Mouse (Mus musculus) brain, embryonic 14.5 days (tissue): ENCODE measurements around the gene Bmpr1b. TPM values are rescaled to one million over a fixed set of nuclear protein-coding genes. Genes with fewer than 3 reads are reported as not detected.

Experiments used
- DNase-seq: peaks from one replicate; pipeline ENCODE4 v3.0.0-alpha.2; 2011; ENCODE audit warnings: low read depth
- CTCF ChIP-seq: fragments of 200-500 bp; IDR thresholded peaks from 2 replicates; pipeline ENCODE4 v1.5.1; 2012; ENCODE audit warnings: inconsistent platforms, mild to moderate bottlenecking, moderate library complexity, borderline replicate concordance; ENCODE audit not compliant: insufficient read depth, insufficient read length; ENCODE audit errors: extremely low read depth
- POLR2A ChIP-seq: fragments of 200-500 bp; IDR thresholded peaks from 2 replicates; pipeline ENCODE4 v1.6.1; 2012; ENCODE audit warnings: mild to moderate bottlenecking, inconsistent platforms, borderline replicate concordance; ENCODE audit not compliant: poor library complexity, insufficient read depth, insufficient read length, severe bottlenecking; ENCODE audit errors: extremely low read depth
- polyA plus RNA-seq: library from polyadenylated mRNA; depleted of rRNA; stranded (reverse); fragments of >200 nt; gene quantifications from 2 replicates; pipeline ENCODE4 v1.2.3, GENCODE M21; 2012

Bmpr1b gene
- polyA plus RNA-seq, 1 experiment, result 2.9 TPM

DNA sequence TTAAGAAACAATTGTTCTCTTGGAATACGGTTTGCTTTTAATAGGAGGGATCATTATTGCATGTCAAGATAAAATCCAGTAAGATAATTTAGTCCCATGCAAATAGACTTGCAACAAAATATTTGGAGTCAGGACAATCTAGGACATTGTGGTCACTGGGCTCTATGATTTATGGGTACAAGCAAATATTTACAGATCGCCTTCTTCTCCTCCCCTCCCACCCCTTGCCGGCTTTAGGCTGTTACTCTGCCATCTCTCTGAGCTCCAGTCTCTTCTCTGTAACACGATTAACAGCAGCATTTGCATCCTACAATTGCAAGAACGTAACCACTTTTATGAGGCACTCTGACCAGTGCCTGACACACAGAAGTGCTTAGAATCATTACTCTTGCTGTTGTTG lies 104.1 kb downstream of the Bmpr1b start:
- TF ChIP-seq CTCF (no peak), POLR2A (no peak)
- no peak for DNase-seq

DNA sequence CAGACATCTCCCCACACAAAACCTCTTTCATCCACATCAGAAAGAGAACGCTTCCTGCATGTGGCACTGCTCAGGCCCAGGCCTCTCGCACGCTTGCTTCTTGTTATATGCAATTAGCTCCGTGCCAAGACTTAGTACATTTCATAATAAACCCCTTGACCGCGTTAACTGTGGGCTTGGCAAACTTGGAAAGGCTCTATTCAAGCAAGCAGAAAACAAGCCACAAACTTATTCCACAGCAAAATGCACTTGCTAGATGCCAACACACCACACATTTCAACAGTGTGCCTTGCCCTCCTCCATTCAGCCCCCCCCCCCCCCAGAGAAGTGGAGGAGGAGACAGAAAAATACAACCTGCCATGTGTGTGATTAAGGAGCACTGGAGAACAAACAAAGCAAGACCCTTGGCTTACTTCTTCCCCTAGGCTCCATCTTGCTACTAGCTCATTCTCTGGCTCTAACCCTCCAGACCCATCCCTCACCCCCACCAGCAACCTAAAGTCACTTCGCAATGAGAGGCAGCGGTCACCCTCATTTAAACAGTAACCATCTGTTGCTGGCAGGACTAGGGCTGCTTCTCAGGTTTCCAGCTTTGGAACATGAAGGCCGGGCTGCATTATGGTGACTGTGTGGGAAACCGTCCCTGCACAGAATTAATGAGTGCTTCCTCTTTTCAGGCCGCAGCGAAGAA lies 105.5 kb downstream of the Bmpr1b start:
- DNase-seq, result peak; percentile 94
- TF ChIP-seq CTCF (no peak), POLR2A (no peak)

DNA sequence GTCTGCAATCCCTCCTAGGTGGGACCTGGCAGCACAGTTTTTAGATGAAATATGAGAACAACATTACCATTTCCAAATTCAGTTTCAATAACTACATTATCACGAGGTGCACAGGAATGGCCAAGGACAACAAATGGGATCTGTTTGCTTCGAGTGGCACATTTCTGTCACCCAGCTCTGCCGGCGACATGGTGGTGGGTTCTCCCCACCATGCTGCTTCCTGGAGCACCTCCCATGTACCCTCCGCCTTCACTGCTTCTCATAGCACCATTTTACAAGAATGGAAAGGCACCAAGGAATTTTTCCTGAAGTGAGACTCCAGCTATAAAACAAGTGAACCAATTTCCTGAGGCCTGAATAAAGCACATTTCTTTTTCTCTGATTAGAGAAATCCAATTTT lies 108.0 kb downstream of the Bmpr1b start:
- TF ChIP-seq CTCF, result no peak
- no peak for TF ChIP-seq POLR2A
- DNase-seq, result no peak

DNA sequence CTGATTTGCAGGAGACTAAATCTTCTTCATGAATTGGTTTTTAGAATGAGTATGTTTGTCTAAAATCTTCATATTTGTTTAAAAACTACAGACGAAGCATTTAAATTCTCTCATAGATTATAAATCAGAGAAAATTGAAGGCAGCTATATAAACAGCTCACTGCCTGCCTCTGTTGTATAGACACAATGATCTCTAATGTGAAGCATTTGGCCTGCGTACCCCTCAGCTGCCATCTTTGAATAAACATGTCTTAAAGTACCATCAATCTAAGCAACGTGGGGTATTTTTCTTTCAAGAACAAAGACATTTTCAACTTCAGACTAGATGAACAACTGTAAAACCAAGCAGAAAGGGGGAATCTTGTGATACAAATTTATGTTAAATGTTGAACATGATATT lies 109.3 kb downstream of the Bmpr1b start:
- TF ChIP-seq POLR2A (no peak), CTCF (no peak)
- DNase-seq, result no peak

DNA sequence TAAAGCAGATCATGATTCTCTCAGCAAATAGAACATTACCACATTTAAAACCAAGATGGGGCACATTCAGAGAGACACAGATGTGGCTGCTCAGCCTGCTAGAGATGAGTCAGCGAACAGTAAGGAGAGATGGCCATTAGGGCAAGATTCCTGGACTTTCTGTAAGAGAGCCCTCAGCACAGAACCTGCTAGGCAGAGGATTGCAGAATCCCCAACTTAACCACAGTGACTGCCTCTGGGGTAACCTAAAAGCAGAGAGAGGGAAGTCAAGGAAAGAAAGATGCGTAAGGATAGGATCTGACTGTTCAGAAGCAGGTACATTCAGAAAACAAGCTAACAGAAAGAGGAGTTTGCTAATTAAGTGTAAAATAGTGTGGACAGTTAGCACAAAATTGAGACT lies 118.5 kb downstream of the Bmpr1b start:
- no peak for TF ChIP-seq POLR2A

DNA sequence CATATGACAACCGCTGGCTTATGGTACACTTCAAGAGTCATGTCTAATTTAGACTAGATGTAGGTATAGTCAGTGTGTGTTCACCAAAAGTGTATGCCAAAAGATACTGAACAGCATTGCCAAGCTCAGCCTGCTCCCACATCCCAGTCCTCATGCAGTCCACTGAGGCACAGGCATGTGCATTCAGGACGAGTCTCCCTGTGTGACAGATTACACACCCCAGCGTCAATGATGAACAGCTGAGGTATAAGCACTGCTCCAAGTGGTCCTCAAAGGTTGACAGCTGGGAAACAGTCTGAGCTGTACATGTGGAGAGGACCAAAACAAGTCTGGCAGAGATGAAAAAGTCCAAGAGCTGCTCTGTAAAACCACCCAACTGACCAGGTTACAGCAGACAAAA lies 119.6 kb downstream of the Bmpr1b start:
- TF ChIP-seq CTCF (no peak), POLR2A (no peak)
- DNase-seq, result no peak

More for the DNA sequence above, 118.5 kb downstream of the Bmpr1b start:
- no peak for DNase-seq

DNA sequence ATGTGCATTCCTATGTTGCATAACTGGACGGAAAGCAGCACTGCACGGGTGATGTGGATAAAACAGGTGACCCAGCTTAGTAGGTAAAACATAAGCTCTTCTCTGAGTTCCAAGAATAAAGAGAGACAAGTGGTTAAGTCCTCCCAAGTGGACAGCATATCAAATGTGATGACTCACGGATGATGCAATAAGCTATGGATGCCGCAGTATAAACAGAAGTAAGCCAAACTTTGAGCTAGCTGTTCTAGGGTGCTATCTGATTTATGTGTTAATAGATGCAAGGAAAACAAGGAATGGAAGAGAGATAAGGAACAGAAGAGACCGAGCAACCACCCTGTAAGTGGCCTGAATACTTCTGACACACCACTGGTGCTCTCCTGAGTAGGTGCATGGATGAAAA lies 120.1 kb downstream of the Bmpr1b start:
- DNase-seq, result no peak
- TF ChIP-seq CTCF (no peak), POLR2A (no peak)

DNA sequence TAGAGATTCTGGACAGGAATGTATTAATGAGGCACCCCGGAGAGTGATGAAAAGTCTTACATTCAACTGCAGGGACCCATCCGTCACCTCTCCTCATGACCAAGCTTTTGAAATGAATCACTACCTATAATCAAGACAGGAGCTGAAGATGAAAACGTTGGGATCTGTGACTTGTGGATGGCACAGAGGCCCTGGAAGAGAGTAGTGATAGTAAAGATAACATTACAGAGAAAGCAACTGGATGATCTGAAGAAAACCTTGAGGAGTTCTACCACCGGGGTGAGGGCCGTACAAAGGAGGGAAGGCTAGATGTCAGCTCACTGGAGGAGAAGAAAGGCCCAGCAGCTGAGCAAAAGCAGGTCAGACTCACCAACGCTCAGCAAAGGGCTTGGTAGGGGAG lies 120.7 kb downstream of the Bmpr1b start:
- DNase-seq, result peak; percentile 49
- TF ChIP-seq CTCF (no peak), POLR2A (no peak)

DNA sequence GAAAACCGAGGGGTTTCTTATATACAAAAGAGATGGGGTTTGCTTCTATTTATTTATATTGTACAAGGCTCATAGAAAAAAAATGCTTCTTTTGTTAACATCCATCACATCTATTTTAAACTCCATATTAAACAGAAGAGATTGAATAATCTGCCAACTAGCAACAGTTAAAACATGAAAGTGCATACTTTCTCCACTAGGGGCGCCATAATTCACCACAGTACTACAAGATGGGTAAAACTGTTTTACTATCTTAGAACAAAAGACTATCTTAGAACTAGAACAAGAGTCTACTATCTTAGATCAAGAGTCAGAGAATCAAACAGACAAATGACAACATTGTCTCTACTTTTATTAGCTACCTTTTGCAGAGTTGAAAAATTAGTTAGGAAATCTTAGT lies 125.8 kb downstream of the Bmpr1b start:
- TF ChIP-seq POLR2A, result no peak
- TF ChIP-seq CTCF, result no peak
- peak; percentile 18 for DNase-seq

DNA sequence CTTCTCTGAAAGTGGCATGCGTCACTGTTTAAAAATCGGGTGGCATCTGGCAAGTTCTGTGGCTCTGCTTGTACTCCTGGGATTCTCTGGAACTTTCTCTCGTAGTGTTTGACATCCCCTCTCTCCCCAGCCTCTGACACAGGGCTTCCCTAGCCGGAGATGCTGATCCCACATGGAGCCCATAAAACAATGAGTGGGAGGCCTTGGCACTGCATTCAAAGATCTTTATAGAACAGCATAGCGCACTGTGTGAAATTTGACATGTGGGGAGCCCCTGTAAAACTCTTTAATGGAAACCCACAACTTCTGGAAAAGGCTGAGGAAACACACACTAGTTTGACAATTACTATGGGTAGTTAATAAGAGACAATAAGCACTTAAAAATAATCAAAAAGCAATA lies 126.2 kb downstream of the Bmpr1b start:
- DNase-seq, result no peak
- TF ChIP-seq POLR2A (no peak), CTCF (no peak)

DNA sequence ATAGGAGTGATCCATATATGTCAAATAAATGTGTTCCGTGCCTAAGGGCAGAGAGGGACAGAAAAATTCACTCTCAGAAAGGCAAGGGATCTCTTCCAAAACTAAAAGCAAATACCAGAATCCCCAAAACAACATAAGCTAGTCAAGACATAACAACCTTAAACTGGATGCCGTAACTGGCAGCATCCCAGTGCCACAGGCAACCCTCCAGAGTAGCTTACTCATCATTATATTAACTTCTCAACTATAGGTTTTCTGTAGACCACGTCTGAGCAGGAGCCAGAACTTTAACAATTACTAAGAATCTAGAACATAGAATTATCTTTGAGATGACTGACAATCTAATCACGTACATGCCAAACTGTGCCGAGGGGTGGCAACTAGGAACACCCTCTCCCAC lies 128.9 kb downstream of the Bmpr1b start:
- TF ChIP-seq CTCF (no peak), POLR2A (no peak)
- no peak for DNase-seq

DNA sequence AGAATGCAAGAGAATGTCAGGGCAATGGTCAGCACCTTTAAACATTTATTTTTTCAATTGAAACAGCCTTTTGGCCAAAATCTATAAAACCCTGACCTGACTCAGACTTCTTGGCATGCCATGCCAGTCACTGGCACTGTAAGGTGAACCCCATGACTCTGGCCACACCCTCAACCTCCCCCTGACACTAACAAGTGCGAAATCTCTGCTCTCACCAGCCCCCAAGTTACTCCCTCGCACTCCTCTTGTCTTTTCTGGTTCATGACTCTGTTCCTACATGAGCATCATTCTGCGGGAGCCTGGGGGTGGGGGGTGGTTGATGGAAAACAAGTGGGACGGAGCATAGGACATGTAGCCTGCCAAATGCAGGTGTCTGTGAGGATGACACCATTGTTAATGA lies 135.1 kb downstream of the Bmpr1b start:
- TF ChIP-seq POLR2A (no peak), CTCF (no peak)
- no peak for DNase-seq

DNA sequence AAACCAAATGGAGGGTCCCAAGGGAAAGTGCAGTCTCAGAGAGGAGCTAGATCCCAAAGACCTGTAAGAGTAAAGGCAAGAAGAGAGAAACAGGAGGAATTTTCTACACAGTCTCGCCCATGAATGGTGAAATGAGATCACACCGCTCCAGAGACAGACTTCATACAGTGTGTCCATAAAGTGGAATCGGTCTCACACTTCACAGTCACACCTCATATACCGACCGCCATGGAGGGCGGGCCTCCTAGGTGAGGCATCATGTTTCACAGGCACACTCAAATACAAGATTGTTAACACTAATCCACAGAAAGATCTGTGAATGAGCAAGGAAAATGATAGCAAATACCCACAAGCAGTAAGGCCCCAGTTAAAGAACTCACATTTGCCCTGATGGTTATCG lies 149.5 kb downstream of the Bmpr1b start:
- TF ChIP-seq POLR2A, result no peak
- no peak for TF ChIP-seq CTCF
- DNase-seq, result no peak

DNA sequence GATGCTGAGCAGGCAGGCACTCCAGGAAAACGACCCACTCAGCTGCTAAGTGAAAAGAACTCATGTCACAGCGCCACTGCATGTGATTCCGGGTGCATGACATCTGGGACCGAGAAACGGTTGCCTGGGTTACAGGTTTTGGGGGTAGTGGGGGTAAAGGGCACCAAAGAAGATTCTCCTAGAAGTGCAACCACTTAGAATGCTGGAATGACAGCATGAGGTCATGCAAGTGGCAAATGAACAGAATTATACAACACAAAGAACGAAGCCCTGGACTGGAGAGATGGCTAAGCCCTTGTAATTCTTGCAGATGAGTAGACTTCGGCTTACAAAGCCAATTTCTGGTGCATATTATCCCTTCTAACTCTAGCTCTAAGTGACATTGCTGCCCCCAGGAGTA lies 184.7 kb downstream of the Bmpr1b start:
- TF ChIP-seq CTCF, result no peak
- no peak for TF ChIP-seq POLR2A
- peak; percentile 21 for DNase-seq
